Mouse (Mus musculus): ENCODE measurements around the gene Crtam.

Gene Crtam

DNA sequence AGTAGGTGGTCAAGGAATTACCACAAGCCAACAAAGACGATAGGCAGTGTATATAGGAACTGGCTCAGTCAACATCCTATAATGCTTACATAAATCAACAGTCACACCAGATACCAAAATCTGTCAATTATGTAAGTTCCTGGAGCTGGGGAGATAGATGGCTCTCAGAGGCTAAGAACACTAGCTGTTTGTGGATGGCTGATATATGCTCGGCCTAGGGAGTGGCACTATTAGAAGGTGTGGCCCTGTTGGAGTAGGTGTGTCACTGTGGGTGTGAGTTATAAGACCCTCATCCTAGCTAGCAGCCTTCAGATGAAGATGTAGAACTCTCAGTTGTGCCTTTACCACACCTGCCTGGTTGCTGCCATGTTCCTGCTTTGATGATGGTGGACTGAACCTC, 43.2 kb upstream of the Crtam start:
- TF ChIP-seq CTCF (conservative IDR thresholded peaks at IDR 0.05; ENCODE audit: low read length): no peak
- no peak for TF ChIP-seq NANOG (IDR thresholded peaks at IDR 0.05; ENCODE audit: borderline replicate concordance, low read length)
- TF ChIP-seq POU5F1 (IDR thresholded peaks at IDR 0.05; ENCODE audit: borderline replicate concordance, low read length): no peak
- Histone ChIP-seq H3K36me3 (ENCODE audit: insufficient read depth, low read length) (no peaks in the 10 kb centered on the region), H3K9me3 (ENCODE audit: low read length) (no peaks in the 10 kb centered on the region), H3K4me3 (replicated peaks; ENCODE audit: low read length) (no peak overlapping the region), H3K27me3 (ENCODE audit: insufficient read depth, low read length) (peaks cover 6% of the 10 kb centered on the region), H3K4me1 (replicated peaks; ENCODE audit: low read depth, low read length) (no peaks in the 10 kb centered on the region)

DNA sequence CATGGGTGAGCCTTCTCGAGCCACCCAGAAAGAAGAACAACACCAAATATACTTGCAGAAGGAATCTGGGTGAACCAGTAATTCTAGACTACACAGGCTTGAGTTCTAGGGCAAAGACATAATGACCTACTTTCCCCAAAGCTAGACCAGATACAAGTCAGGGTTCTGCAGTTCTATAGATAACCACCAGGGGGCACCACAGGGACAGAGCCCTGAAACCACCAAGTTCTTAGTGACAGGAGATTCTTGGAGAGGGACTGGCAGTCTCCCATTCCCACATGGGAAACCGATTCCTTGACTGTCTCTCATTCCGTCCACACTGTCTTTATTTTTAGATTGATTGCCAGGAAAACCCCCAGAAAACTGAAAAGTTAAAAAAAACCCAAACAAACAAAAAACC, 40.2 kb upstream of the Crtam start:
- Histone ChIP-seq H3K4me1 (replicated peaks; ENCODE audit: low read depth, low read length) (no peaks in the 10 kb centered on the region), H3K36me3 (ENCODE audit: insufficient read depth, low read length) (no peaks in the 10 kb centered on the region), H3K9me3 (ENCODE audit: low read length) (no peaks in the 10 kb centered on the region), H3K27me3 (ENCODE audit: insufficient read depth, low read length) (no peaks in the 10 kb centered on the region), H3K4me3 (replicated peaks; ENCODE audit: low read length) (no peak overlapping the region)
- TF ChIP-seq CTCF (conservative IDR thresholded peaks at IDR 0.05; ENCODE audit: low read length) (peak; percentile 84), POU5F1 (IDR thresholded peaks at IDR 0.05; ENCODE audit: borderline replicate concordance, low read length) (no peak)

DNA sequence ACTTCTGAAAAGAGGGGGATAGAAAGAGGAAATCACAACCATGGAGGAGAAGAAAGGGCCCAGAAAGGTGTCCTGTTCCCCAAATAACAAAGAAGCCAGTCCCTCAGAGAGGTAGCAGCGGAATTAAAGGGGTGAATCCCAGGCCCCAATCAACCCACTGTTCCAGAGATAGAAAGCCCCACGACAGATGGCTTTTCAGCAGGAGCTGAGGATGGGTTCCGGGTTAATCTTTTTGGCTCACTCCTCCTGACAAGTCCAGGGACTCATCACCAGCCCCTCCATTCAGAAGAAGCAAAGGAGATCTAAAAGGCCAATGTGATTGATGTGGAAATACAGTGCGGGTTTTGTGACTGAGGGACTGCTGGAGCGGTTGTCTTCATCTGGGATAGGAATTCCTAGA, 39.2 kb upstream of the Crtam start:
- TF ChIP-seq NANOG (IDR thresholded peaks at IDR 0.05; ENCODE audit: borderline replicate concordance, low read length) (no peak), POU5F1 (IDR thresholded peaks at IDR 0.05; ENCODE audit: borderline replicate concordance, low read length) (no peak), CTCF (conservative IDR thresholded peaks at IDR 0.05; ENCODE audit: low read length) (no peak)
- no peaks in the 10 kb centered on the region for H3K4me1 ChIP-seq (replicated peaks; ENCODE audit: low read depth, low read length)
- no peaks in the 10 kb centered on the region for H3K36me3 ChIP-seq (ENCODE audit: insufficient read depth, low read length)
- H3K27me3 ChIP-seq (ENCODE audit: insufficient read depth, low read length): no peaks in the 10 kb centered on the region
- H3K4me3 ChIP-seq (replicated peaks; ENCODE audit: low read length): no peak overlapping the region
- H3K9me3 ChIP-seq (ENCODE audit: low read length): no peaks in the 10 kb centered on the region

DNA sequence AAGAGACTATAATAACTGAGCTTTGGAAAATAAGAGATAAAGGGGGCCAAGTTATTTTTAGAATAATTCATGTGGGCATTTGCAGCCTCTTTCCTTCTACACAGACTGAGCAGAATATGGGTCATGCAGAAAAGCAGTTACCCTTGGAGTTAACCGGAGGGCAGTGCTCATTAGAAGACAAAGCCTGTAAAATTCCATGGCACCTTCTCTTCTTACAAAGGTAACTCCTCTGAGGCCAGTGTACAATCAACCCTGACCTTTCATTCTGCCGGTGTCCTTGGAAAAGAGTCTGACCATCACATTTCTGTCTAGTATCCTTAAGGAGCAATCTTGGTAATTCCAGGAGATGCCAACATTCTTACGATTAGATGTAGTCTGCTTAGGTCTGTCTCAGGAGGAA, 37.0 kb upstream of the Crtam start:
- no peaks in the 10 kb centered on the region for H3K4me1 ChIP-seq (replicated peaks; ENCODE audit: low read depth, low read length)
- TF ChIP-seq CTCF (conservative IDR thresholded peaks at IDR 0.05; ENCODE audit: low read length) (no peak), NANOG (IDR thresholded peaks at IDR 0.05; ENCODE audit: borderline replicate concordance, low read length) (no peak), POU5F1 (IDR thresholded peaks at IDR 0.05; ENCODE audit: borderline replicate concordance, low read length) (no peak)
- no peak overlapping the region for H3K4me3 ChIP-seq (replicated peaks; ENCODE audit: low read length)
- no peaks in the 10 kb centered on the region for H3K27me3 ChIP-seq (ENCODE audit: insufficient read depth, low read length)
- no peaks in the 10 kb centered on the region for H3K36me3 ChIP-seq (ENCODE audit: insufficient read depth, low read length)
- no peaks in the 10 kb centered on the region for H3K9me3 ChIP-seq (ENCODE audit: low read length)

DNA sequence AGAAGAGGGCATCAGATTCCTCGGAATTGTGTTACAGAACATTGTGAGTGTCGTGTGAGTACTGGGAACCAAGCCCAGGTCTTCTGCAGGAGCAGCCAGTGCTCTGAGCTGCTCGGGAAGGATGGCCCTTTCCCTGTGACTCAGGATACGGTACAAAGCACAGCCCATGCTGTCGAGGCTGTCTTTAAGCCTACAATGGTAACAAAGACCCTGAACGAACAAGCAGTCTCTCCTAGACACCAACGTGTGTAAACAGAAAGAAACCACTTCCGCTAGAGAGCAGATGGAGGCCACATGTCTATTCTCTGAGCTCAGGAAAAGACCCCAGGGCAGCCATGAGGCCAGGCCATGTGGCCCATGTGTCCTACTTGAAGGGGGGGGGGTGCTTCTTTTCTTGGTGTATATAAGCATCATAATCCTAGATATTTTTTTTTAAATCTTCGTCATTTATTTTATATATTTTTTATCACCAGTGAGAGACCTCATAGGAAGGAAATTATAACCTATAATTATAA, 33.8 kb upstream of the Crtam start:
- no peak for TF ChIP-seq CTCF (conservative IDR thresholded peaks at IDR 0.05; ENCODE audit: low read length)
- no peak for TF ChIP-seq NANOG (IDR thresholded peaks at IDR 0.05; ENCODE audit: borderline replicate concordance, low read length)
- TF ChIP-seq POU5F1 (IDR thresholded peaks at IDR 0.05; ENCODE audit: borderline replicate concordance, low read length): no peak

DNA sequence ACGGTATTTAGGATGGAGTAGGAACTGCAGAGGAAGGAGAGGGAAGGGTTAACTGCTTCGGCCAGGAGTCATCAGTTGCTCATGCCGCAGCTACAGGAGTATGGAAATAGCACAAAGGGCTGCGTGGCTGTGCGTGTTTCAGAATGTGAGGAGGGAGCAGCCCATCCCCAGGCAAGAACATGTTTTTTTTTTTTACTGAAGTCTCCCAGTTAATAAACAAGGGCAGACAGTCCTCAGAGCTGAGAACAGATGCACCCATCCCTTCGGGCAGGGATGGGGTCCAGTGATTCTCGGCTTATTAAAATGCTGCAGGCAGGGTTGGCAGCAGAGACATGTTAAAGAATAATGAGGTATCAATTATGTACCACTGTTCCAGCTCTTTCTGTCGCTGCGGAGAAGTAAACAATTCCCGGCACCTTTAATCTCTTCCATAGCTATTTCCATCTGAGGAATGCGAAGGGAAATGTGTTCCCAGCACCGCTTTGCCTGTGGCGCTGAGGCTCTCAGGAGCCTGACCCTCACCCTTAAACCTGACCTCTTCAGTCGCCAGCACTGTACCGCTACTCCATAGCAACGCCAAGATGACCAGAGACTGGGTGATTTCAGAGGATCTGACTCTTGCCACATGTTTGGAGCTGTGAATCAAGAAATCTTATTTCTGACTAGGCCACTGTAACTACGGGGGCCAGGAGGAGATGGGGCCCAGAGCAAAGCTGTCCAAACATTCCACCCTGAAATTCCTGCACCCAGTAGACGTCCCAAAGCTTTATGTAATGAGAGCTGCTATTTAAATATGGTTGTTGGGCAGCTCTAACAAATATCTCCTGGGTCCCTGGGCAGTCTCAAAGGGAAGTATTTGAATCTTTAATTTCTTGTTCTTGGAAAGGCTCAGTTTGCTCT, 27.4 kb upstream of the Crtam start:
- H3K4me3 ChIP-seq (replicated peaks; ENCODE audit: low read length): no peak overlapping the region
- peaks cover 21% of the 10 kb centered on the region for H3K9me3 ChIP-seq (ENCODE audit: low read length)
- no peaks in the 10 kb centered on the region for H3K4me1 ChIP-seq (replicated peaks; ENCODE audit: low read depth, low read length)
- TF ChIP-seq POU5F1 (IDR thresholded peaks at IDR 0.05; ENCODE audit: borderline replicate concordance, low read length) (no peak), NANOG (IDR thresholded peaks at IDR 0.05; ENCODE audit: borderline replicate concordance, low read length) (no peak), CTCF (conservative IDR thresholded peaks at IDR 0.05; ENCODE audit: low read length) (no peak)
- H3K27me3 ChIP-seq (ENCODE audit: insufficient read depth, low read length): no peaks in the 10 kb centered on the region
- no peaks in the 10 kb centered on the region for H3K36me3 ChIP-seq (ENCODE audit: insufficient read depth, low read length)

More for the DNA sequence above, 33.8 kb upstream of the Crtam start:
- no peaks in the 10 kb centered on the region for H3K27me3 ChIP-seq (ENCODE audit: insufficient read depth, low read length)
- H3K4me3 ChIP-seq (replicated peaks; ENCODE audit: low read length): no peak overlapping the region
- peaks cover 21% of the 10 kb centered on the region for H3K9me3 ChIP-seq (ENCODE audit: low read length)
- no peaks in the 10 kb centered on the region for H3K36me3 ChIP-seq (ENCODE audit: insufficient read depth, low read length)
- no peaks in the 10 kb centered on the region for H3K4me1 ChIP-seq (replicated peaks; ENCODE audit: low read depth, low read length)

DNA sequence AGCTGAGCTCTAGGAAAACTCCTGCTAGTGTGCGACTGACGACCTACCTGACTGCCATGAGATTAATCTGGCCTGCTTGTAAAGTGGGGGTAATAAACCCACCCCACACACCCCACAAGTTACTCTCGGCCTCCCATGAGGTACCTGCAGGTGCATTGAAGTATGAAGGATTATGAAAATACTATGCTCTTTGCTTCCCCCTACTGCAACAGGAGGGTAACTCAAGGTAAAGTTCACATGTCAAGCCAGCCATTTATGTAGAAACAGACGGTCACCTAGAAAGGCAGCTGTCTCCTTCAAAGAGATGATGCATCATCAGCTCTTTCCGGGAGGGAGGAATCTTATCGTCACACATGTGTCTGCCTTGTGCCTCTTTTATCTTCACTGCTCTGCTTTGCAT, 25.4 kb upstream of the Crtam start:
- Histone ChIP-seq H3K4me1 (replicated peaks; ENCODE audit: low read depth, low read length) (no peaks in the 10 kb centered on the region), H3K36me3 (ENCODE audit: insufficient read depth, low read length) (no peaks in the 10 kb centered on the region), H3K9me3 (ENCODE audit: low read length) (peaks cover 14% of the 10 kb centered on the region), H3K27me3 (ENCODE audit: insufficient read depth, low read length) (no peaks in the 10 kb centered on the region), H3K4me3 (replicated peaks; ENCODE audit: low read length) (no peak overlapping the region)
- no peak for TF ChIP-seq CTCF (conservative IDR thresholded peaks at IDR 0.05; ENCODE audit: low read length)
- no peak for TF ChIP-seq POU5F1 (IDR thresholded peaks at IDR 0.05; ENCODE audit: borderline replicate concordance, low read length)
- TF ChIP-seq NANOG (IDR thresholded peaks at IDR 0.05; ENCODE audit: borderline replicate concordance, low read length): no peak

DNA sequence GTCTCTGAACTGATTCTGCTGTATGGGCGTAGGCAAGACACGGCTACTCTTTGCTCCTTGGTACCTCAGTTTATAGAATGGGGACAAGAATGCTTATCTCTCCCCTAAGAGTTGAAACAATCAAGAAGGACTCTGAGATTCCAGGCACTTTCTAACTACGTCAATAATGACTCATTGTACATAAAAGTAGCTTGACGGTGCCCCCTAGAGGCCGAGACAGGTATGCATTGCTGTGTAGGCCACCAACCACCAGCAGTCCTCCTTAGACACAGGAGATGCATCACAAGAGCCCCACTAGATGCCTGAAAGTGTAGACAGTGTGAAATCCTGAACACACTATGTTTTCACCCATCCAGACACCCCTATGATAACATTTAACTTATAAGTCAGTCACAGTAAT, 24.0 kb upstream of the Crtam start:
- Histone ChIP-seq H3K27me3 (ENCODE audit: insufficient read depth, low read length) (no peaks in the 10 kb centered on the region), H3K4me3 (replicated peaks; ENCODE audit: low read length) (no peak overlapping the region), H3K36me3 (ENCODE audit: insufficient read depth, low read length) (no peaks in the 10 kb centered on the region), H3K4me1 (replicated peaks; ENCODE audit: low read depth, low read length) (no peaks in the 10 kb centered on the region), H3K9me3 (ENCODE audit: low read length) (peaks cover under 1% of the 10 kb centered on the region)
- TF ChIP-seq CTCF (conservative IDR thresholded peaks at IDR 0.05; ENCODE audit: low read length): peak; percentile 73
- no peak for TF ChIP-seq NANOG (IDR thresholded peaks at IDR 0.05; ENCODE audit: borderline replicate concordance, low read length)
- TF ChIP-seq POU5F1 (IDR thresholded peaks at IDR 0.05; ENCODE audit: borderline replicate concordance, low read length): no peak
